Mouse (Mus musculus) C2C12 (cell line): Measurements from ENCODE around the gene Gm20388. TPM values are rescaled to one million over a fixed set of nuclear protein-coding genes. Genes with fewer than 3 reads are reported as not detected.

ENCODE experiments used
- H3K27me3 ChIP-seq: one replicate; pipeline ENCODE4 v1.6.1; 2011; ENCODE audit not compliant: control insufficient read depth, insufficient read depth, insufficient read length
- H3K36me3 ChIP-seq: one replicate; pipeline ENCODE4 v1.6.1; 2011; ENCODE audit not compliant: control insufficient read depth, insufficient read depth
- H3K4me3 ChIP-seq: one replicate; pipeline ENCODE4 v1.5.1; 2011; ENCODE audit warnings: mild to moderate bottlenecking, control low read depth; ENCODE audit not compliant: poor library complexity, insufficient read depth, severe bottlenecking
- H3K79me2 ChIP-seq: one replicate; pipeline ENCODE4 v1.6.1; 2011; ENCODE audit not compliant: control insufficient read depth, insufficient read depth
- H3K79me3 ChIP-seq: one replicate; pipeline ENCODE4 v1.6.1; 2011; ENCODE audit warnings: low read depth, control low read depth
- H3ac ChIP-seq: one replicate; pipeline ENCODE3; 2011; ENCODE audit warnings: low read depth; ENCODE audit not compliant: control insufficient read depth, insufficient read length
- CEBPB ChIP-seq: IDR thresholded peaks from one replicate; pipeline ENCODE4 v1.6.1; 2011; ENCODE audit warnings: low read depth, mild to moderate bottlenecking, control low read depth, moderate library complexity
- CTCF ChIP-seq: IDR thresholded peaks from one replicate; pipeline ENCODE4 v1.5.1; 2011; ENCODE audit not compliant: control insufficient read depth, insufficient read depth, insufficient read length
- FOSL1 ChIP-seq: IDR thresholded peaks from one replicate; pipeline ENCODE4 v1.8.0; 2011; ENCODE audit warnings: mild to moderate bottlenecking, low read length; ENCODE audit not compliant: poor library complexity, insufficient read depth, severe bottlenecking
- MAX ChIP-seq: IDR thresholded peaks from one replicate; pipeline ENCODE4 v1.6.1; 2011; ENCODE audit warnings: mild to moderate bottlenecking, control low read depth
- MYOD1 ChIP-seq: IDR thresholded peaks from one replicate; pipeline ENCODE4 v1.6.1; 2011; ENCODE audit warnings: low read depth; ENCODE audit not compliant: control insufficient read depth, insufficient read length
- MYOG ChIP-seq: IDR thresholded peaks from one replicate; pipeline ENCODE4 v1.6.1; 2011; ENCODE audit not compliant: control insufficient read depth, insufficient read length; ENCODE audit errors: extremely low read depth
- USF1 ChIP-seq: IDR thresholded peaks from one replicate; pipeline ENCODE4 v1.6.1; 2011; ENCODE audit warnings: low read depth, mild to moderate bottlenecking, control low read depth, moderate library complexity
- polyA plus RNA-seq: library from polyadenylated mRNA; unstranded; fragments of >200 nt; fragmentation: generic; extraction: Trizol; gene quantifications from one replicate; pipeline ENCODE4 v1.2.1, GENCODE M21; 2012; ENCODE audit warnings: missing spikeins

Gene Gm20388
- polyA plus RNA-seq, 1 experiment, result 15.0 TPM

GRCm38 (mm10) chr8:124184078-124184477 lies 4273.4 kb downstream of the Gm20388 start:
- Histone ChIP-seq H3ac (no peak overlapping the region), H3K4me3 (no peak overlapping the region), H3K36me3 (no peaks in the 10 kb centered on the region), H3K79me3 (no peaks in the 10 kb centered on the region), H3K27me3 (no peaks in the 10 kb centered on the region), H3K79me2 (no peaks in the 10 kb centered on the region)
- TF ChIP-seq MYOD1 (no peak), MYOG (no peak), MAX (no peak), FOSL1 (no peak), CEBPB (no peak), CTCF (no peak)

- no peaks in the 10 kb centered on the region for H3K27me3 ChIP-seq
- TF ChIP-seq USF1, result no peak
- no peaks in the 10 kb centered on the region for H3K79me2 ChIP-seq
- no peak overlapping the region for H3K4me3 ChIP-seq
- no peaks in the 10 kb centered on the region for H3K36me3 ChIP-seq
- no peaks in the 10 kb centered on the region for H3K79me3 ChIP-seq
- H3ac ChIP-seq, result no peak overlapping the region
These were observed 4273.9 kb downstream of the Gm20388 start for GRCm38 (mm10) chr8:124184507-124184906.

- H3K79me2 ChIP-seq, result no peaks in the 10 kb centered on the region
- H3ac ChIP-seq, result no peak overlapping the region
- TF ChIP-seq MAX, result no peak
- no peak for TF ChIP-seq MYOG
- no peak for TF ChIP-seq CEBPB
- TF ChIP-seq MYOD1, result no peak
- no peak for TF ChIP-seq USF1
- TF ChIP-seq CTCF, result no peak
- TF ChIP-seq FOSL1, result no peak
- H3K79me3 ChIP-seq, result no peaks in the 10 kb centered on the region
- H3K36me3 ChIP-seq, result no peaks in the 10 kb centered on the region
- no peaks in the 10 kb centered on the region for H3K27me3 ChIP-seq
- H3K4me3 ChIP-seq, result no peak overlapping the region
These were observed 4274.4 kb downstream of the Gm20388 start for GRCm38 (mm10) chr8:124185081-124185480.

- H3K27me3 ChIP-seq, result no peaks in the 10 kb centered on the region
- no peak overlapping the region for H3K4me3 ChIP-seq
- H3ac ChIP-seq, result no peak overlapping the region
- no peaks in the 10 kb centered on the region for H3K79me2 ChIP-seq
- no peaks in the 10 kb centered on the region for H3K36me3 ChIP-seq
- TF ChIP-seq USF1 (no peak), CEBPB (no peak), CTCF (no peak), MYOD1 (no peak), MAX (no peak), FOSL1 (no peak), MYOG (no peak)
- H3K79me3 ChIP-seq, result no peaks in the 10 kb centered on the region
These were observed 4279.7 kb downstream of the Gm20388 start for GRCm38 (mm10) chr8:124190388-124190787.

- no peak overlapping the region for H3ac ChIP-seq
- no peak for TF ChIP-seq MAX
- TF ChIP-seq MYOD1, result no peak
- no peak for TF ChIP-seq CEBPB
- TF ChIP-seq FOSL1, result no peak
- no peak for TF ChIP-seq MYOG
- no peak for TF ChIP-seq USF1
- TF ChIP-seq CTCF, result no peak
- H3K27me3 ChIP-seq, result no peaks in the 10 kb centered on the region
- H3K79me3 ChIP-seq, result no peaks in the 10 kb centered on the region
- no peaks in the 10 kb centered on the region for H3K36me3 ChIP-seq
- no peak overlapping the region for H3K4me3 ChIP-seq
- H3K79me2 ChIP-seq, result no peaks in the 10 kb centered on the region
These were observed 4281.6 kb downstream of the Gm20388 start for GRCm38 (mm10) chr8:124192242-124192641.

GRCm38 (mm10) chr8:124192976-124193375 lies 4282.3 kb downstream of the Gm20388 start:
- no peak overlapping the region for H3ac ChIP-seq

More at GRCm38 (mm10) chr8:124192976-124193375, 4282.3 kb downstream of the Gm20388 start:
- Histone ChIP-seq H3K27me3 (no peaks in the 10 kb centered on the region), H3K79me3 (no peaks in the 10 kb centered on the region), H3K79me2 (no peaks in the 10 kb centered on the region), H3K36me3 (no peaks in the 10 kb centered on the region), H3K4me3 (no peak overlapping the region)
- TF ChIP-seq MYOG (no peak), MAX (no peak), MYOD1 (peak; percentile 8), USF1 (no peak), FOSL1 (no peak)
